Mouse (Mus musculus): ENCODE measurements at regions not wholly inside any gene's neighbourhood (a gene's known extent, or its start where the extent isn't known, plus 50 kb on each side); places are given as distances from the start of the nearest gene placed in this dataset.

DNA sequence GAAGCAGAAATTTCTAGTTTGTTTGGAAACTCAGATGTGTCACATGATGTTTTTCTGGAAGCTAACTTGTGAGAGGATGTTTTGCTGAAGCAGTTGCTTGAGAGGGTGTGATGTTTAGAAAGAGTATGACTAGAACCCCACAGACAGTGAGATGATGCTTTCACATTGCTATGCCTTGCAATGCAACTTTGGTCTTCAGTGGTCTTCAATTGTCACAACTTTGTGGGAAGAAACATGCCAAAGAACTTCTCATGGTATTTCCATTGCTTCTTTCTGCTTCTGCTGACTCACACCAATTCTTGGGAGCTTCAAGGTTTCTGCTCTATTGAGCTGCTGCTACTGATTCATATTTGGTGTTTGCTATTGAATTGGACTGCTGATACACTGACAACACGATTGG, 365.3 kb upstream of the Tmem229a start:
- DNase-seq: no peak

DNA sequence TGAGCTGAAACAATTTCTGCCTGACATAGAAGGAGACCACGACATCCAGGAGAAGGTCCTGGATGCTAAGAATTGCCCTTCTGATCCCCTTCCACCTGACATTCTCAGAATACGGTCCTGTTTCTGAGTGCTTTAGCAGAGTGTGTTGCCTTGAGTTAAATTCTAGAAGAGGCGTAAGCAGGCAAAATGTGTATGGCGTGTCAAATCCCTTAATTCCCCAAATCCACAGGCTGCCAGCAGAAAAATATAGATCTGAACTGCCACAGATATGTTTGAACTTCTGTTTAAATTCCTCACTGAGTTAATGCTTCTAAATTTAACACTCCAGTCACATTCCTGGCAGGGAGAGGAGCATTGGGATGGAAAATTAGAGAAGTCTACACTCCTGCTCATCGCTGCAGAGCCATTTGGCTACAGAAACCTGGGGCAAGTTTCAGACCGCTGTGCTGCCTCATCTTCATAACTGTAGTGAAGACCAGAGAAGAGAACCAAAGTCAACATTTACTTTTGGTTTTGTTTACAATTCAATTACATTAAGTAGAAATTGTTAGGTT, 364.3 kb upstream of the Tmem229a start:
- DNase-seq: no peak

DNA sequence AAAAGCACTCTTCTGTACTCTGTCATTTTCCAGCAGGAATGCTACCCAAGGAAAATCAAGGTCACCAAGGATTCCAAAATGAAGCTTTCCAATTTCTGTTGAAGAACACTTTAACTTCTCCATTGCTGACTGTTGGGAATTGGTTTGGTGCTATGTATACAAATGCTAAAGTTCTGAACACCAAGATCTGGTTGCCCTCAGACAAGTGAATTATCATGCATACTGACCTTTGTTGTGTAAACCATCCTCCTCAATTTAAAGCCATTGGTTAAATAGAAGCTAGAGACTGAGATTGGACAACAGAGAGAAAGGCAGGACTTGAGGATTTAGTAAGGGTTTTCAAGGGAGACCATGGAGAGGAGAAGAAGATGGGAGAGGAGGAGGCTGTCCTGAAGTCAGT, 351.4 kb upstream of the Tmem229a start:
- DNase-seq: no peak

DNA sequence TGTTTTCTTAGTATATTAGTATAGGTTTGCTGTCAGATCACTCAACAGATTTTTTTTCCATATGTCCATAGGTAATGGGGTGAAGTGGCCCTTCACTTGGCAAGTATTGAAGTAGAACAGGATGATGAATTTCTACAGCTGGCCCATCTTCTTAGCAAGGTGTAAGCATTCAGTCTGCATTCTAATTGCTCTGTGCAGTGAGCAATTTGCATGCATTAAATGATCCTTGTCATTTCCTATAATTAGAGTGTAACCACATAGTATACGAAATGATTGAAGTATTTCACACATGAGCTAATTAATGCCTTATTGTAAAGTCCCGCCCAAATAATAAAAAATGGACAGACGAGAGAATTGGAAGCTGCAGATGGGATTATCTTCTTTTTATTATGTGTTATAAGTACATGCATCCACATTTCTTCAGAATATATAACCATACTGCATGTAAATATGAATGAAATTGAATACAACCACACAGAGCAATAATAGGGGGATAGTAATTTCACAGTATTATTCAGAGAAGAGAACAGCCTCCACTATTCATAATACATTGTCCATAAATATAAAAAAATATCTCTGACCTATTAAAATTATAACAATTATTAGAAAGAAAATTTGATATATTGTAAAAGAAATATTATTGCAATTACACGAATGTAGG, 348.9 kb upstream of the Tmem229a start:
- DNase-seq: no peak

DNA sequence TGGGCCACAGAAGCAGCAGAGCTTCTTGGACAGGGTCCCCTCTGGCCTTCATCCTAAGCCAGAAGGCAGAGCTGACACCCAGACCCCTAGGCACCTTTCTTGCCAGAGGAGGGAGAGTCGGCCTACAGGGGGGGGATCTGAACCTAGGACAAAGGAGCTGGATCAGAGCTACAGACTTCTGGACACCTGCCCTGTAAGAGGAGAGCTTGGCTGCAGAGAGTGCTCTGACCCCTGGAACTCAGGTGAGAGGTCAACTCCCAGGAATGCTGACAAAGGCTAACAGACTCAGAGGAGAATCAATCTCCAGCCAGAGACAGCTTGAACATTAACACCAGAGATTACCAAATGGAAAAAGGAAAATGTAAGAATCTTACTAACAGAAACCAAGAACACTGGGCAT, 335.5 kb upstream of the Tmem229a start:
- peak; percentile 54 for DNase-seq

DNA sequence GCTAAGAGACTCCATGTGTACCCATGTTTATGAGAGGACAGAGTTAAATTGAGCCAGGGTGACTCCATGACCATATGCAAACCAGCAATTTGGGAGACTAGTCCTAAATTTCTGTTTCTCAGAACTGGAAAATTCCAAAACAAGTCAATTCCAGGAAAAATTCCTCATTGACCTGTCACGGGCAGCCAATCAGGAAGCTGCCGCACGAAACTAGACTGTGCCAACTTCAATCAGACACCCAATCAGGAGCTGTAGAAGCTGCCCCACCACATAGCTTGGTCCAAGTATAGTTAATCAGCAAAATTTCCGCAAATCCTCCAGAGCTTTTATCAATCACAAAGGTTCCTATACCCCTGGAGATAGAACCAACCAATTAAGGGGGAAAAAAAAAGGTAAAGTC, 331.5 kb upstream of the Tmem229a start:
- no peak for DNase-seq

DNA sequence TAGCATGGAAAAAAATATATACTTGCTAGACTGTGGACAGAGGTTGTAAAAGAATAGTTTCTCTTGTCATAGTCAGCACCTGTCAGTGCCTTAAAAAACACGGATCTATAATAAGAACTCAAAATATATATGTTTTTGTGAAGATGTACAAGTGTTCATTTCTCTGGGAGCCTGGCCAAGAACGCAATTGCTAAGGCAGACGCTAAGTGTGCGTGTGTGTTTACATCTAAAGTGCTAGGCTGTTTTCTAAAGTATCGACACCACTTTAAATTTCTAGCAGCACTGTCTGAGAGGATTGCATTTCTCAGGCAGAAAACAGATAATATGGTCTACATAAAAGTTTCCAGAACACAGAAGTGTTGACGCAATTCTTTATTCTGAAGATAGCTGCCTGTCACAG, 330.2 kb upstream of the Tmem229a start:
- no peak for DNase-seq

DNA sequence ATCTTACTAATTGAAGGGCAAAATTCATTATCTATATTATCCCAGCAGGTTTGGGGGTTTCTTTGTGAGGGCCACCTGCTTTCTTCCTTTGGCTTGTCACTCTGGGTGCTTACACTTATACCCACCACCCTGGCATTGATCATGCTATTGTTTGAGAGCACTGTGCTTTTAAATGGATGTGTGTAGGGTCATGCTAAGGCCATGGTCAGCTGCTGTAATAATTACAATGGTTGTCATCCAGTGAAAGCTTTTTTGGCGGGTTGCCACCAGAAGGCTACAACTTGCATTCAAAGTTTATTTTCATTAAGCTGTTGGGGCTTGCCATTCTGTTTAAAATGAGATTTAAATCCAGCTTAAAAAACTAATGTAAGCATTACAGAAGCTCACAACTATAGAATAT, 322.4 kb upstream of the Tmem229a start:
- no peak for DNase-seq

DNA sequence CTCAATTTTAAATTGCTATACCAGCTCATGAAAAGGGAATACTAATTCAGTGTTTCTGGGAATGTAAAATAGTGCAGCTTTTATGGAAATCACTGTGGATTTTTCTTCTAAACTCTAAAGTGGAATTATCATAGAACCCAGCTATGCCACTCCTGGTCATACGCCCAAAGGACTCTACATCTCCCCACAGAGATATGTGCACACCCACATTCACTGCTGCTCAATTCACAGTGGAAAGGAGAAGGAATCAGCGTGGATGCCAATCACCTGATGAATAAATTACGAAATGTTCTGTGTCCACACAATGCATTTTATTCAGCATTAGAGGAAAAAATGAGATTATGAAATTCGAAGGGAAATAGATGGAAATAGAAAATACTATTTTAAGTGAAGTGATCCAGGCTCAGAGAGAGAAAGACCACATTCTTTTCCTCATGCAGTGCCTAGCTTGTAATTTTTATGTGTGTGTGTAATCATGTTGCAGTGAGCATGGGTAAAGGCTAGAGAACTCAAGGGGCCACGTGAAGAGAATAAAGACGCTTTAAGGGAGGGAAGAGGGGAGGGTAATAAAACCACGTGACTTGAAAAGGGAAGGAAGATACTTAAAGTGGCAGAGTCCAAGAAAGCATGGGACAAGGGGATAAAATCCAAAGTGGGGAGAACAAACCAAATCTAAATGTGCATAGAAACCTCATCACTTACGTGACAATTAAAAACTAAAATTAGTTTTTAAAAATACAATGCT, 321.8 kb upstream of the Tmem229a start:
- no peak for DNase-seq

DNA sequence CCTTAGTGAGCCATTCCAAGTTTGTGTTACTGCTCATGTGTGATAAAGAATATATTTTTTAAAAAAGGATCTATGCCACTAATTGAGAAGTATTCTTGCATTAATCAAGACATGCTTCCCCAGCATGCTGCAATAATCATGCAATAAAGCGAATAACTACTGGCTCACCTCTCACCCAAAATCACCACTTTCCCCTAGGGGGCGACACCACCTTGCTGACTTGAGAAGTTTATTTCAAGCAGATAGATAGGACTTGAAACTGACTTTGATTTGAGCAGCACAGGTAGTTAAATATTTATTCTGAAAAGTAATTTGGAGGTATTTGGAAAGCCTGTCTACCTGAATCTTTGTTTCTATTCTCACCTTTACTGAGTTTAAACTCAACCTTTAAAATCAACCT, 320.1 kb upstream of the Tmem229a start:
- peak; percentile 67 for DNase-seq

DNA sequence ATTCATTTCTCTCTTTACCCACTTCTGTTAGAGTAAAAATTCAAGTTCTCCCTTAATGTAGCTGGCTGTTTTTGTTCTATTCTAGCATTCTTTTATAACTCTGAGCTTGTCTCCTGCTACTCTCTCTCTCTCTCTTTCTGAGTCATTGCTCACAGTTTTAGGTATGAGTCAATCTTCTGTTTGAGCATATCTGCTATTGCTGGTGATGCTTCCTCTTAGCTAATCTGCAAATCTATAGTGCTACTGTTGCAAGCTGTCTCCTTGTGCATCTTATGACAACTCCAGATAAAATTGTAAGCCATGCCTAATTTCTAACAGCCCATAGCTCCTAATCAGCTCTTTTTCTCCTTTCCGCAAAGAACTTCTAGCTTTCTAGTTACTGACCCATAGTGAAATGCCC, 304.5 kb upstream of the Tmem229a start:
- no peak for DNase-seq

DNA sequence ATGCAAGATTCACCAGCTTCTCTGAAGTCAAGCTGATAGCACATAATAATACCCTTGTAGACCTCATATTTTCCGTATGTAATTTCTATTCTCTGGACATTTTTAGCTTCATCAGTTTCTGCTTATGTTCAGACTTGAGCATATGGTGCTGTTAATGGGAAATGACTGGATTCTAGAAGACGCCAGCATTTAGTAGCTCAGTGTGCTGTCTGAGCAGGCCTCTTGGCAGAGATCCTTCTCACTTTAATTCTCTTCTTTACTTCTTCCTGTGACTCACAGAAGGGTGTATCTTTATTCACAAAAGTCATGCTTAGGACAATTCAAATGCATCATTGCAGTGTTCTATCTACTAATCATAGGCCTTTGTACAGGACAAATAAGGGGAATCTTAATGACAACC, 299.7 kb upstream of the Tmem229a start:
- DNase-seq: no peak

DNA sequence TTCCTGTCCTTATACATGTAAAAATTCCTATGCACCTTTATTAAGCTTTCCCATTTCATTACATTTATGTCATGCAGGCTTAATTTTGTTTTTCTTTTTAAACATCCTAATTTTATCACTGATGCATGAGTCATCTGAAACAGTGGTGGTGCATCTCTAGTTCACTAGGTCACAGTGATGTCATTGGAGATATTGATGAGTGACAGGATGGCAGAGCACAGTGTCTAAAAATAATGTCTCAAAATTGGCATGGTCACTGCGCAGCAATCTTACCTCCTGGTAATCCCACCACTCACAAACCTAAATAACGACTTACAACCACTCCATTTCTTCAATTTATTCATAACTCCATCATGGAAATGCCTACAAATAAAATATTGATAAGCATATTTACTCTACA, 280.9 kb upstream of the Tmem229a start:
- DNase-seq: no peak

DNA sequence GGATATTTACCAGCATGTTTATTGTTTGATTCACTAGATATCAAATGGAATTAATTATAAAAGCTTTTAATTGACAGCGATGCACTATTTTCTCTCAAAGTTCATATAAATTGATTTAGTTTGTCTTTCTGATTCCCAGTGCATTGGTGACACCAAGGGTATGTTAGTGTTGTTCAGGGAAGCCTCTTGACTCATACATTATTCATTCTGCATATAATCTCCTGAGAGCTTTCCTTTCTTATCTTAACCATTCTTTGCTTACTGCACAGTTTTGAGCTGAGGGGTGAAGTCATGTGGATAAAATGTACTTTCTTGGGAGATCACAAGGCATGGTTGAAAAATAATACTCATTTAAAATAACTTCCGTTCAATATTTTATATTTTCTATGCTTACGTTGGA, 280.5 kb upstream of the Tmem229a start:
- no peak for DNase-seq

Data from kidney, adult 18-20 months (tissue).